Mouse (Mus musculus) ES-Bruce4 (cell line): ENCODE results near the gene Lcn2. TPM values are rescaled to one million over a fixed set of nuclear protein-coding genes. Genes with fewer than 3 reads are reported as not detected.
A peak's percentile ranks its signal among the peaks of the same experiment; 100 is the strongest.

Experiments used
- H3K27ac ChIP-seq: 2 replicates; pipeline ENCODE4 v1.5.1; 2012; ENCODE audit warnings: low read length, inconsistent platforms; ENCODE audit not compliant: insufficient read depth
- H3K27me3 ChIP-seq: 2 replicates; pipeline ENCODE4 v1.6.1; 2012; ENCODE audit warnings: mild to moderate bottlenecking, low read length, inconsistent platforms; ENCODE audit not compliant: control insufficient read depth, poor library complexity, insufficient read depth, severe bottlenecking
- H3K36me3 ChIP-seq: 2 replicates; pipeline ENCODE4 v1.6.1; 2012; ENCODE audit warnings: inconsistent platforms, mild to moderate bottlenecking, low read length, moderate library complexity; ENCODE audit not compliant: control insufficient read depth, poor library complexity, insufficient read depth, severe bottlenecking
- H3K4me1 ChIP-seq: one replicate; pipeline ENCODE4 v1.8.1; 2011; ENCODE audit warnings: low read length; ENCODE audit not compliant: control insufficient read depth, insufficient read depth
- H3K4me3 ChIP-seq: 2 replicates; pipeline ENCODE4 v1.5.1; 2011; ENCODE audit warnings: low read depth, mild to moderate bottlenecking, low read length
- H3K9ac ChIP-seq: 2 replicates; pipeline ENCODE4 v1.6.1; 2012; ENCODE audit warnings: low read depth, mild to moderate bottlenecking, inconsistent platforms; ENCODE audit not compliant: poor library complexity, severe bottlenecking
- H3K9me3 ChIP-seq: replicated peaks from 2 replicates; pipeline ENCODE4 v1.6.1; 2012; ENCODE audit warnings: mild to moderate bottlenecking, low read length, inconsistent platforms; ENCODE audit not compliant: control insufficient read depth, poor library complexity, insufficient read depth, severe bottlenecking
- CTCF ChIP-seq: IDR thresholded peaks from one replicate; pipeline ENCODE4 v1.8.1; 2011; ENCODE audit warnings: low read depth, low read length
- EP300 ChIP-seq: IDR thresholded peaks from 2 replicates; pipeline ENCODE4 v1.6.1; 2011; ENCODE audit warnings: low read depth, low read length; ENCODE audit not compliant: insufficient read depth
- POLR2A ChIP-seq: IDR thresholded peaks from one replicate; pipeline ENCODE4 v1.8.1; 2011; ENCODE audit warnings: low read length; ENCODE audit not compliant: insufficient read depth
- polyA plus RNA-seq: library from polyadenylated mRNA; stranded (reverse); fragments of >200 nt; gene quantifications from 2 replicates; pipeline ENCODE4 v1.2.4, GENCODE M21; 2011; ENCODE audit warnings: low read depth; ENCODE audit not compliant: missing spikeins, insufficient read depth, insufficient read length

Gene Lcn2
- polyA plus RNA-seq, 1 experiment: not detected

DNA sequence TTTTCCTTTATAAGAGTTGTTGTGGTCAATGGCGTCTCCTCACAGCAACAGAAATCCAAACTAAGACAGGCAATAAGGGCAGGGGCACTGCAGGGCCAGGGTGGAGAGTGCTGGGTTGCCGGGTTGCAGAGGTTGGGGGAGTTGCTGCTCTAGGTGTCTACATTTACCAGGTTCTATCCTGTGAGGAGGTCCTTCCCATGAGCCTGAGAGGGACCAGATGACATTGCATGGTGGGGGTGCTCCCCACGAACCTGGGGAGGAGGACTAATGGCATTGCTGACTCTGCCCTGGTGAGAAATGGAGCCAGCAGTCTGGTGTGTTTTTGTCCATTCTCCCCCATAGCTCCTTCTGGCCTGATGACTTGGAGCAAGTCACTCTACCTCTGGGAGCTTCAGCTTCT lies 30.3 kb downstream of the Lcn2 start:
- Histone ChIP-seq H3K9me3 (no peaks in the 10 kb centered on the region), H3K4me1 (no peaks in the 10 kb centered on the region), H3K27ac (no peak overlapping the region), H3K36me3 (no peaks in the 10 kb centered on the region), H3K9ac (no peak overlapping the region), H3K27me3 (no peaks in the 10 kb centered on the region), H3K4me3 (no peak overlapping the region)
- TF ChIP-seq CTCF (no peak), POLR2A (no peak), EP300 (no peak)

- H3K9ac ChIP-seq: no peak overlapping the region
- no peak overlapping the region for H3K27ac ChIP-seq
- TF ChIP-seq CTCF (no peak), POLR2A (no peak), EP300 (no peak)
- H3K27me3 ChIP-seq: no peaks in the 10 kb centered on the region
- no peaks in the 10 kb centered on the region for H3K4me1 ChIP-seq
- H3K36me3 ChIP-seq: no peaks in the 10 kb centered on the region
- no peaks in the 10 kb centered on the region for H3K9me3 ChIP-seq
- no peak overlapping the region for H3K4me3 ChIP-seq
These were observed 31.8 kb downstream of the Lcn2 start for GRCm38 (mm10) chr2:32356216-32356615.

GRCm38 (mm10) chr2:32354336-32354895 lies 33.6 kb downstream of the Lcn2 start:
- no peaks in the 10 kb centered on the region for H3K27me3 ChIP-seq
- H3K4me3 ChIP-seq: no peak overlapping the region
- peaks cover 7% of the 10 kb centered on the region for H3K4me1 ChIP-seq
- H3K27ac ChIP-seq: no peak overlapping the region
- no peaks in the 10 kb centered on the region for H3K9me3 ChIP-seq
- H3K36me3 ChIP-seq: no peaks in the 10 kb centered on the region
- H3K9ac ChIP-seq: no peak overlapping the region
- TF ChIP-seq CTCF (no peak), EP300 (no peak), POLR2A (no peak)

DNA sequence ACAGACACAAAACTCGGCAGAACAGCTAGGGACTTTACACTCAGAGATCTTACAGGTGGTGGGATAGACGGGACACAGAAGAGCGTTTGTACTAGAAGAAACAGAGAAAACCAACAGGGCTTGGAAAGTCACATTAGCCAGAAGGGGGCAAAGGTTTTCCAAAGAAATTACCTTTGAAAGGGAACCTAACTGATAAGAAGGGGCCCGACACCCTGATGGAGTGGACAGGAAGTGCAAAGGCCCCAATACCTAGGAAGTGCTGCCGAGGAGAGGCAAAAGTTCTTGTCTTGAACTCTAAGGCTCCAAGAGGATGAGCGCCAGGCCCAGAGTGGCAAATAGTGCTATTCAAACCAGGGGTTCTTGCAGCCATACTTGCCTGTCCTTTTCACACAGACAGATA lies 34.2 kb downstream of the Lcn2 start:
- no peaks in the 10 kb centered on the region for H3K27me3 ChIP-seq
- 0 out of 2 replicates have a peak overlapping the region, but pooled peaks have one; percentile 86 for H3K9ac ChIP-seq
- peaks cover 8% of the 10 kb centered on the region for H3K4me1 ChIP-seq
- H3K9me3 ChIP-seq: no peaks in the 10 kb centered on the region
- TF ChIP-seq CTCF: no peak
- TF ChIP-seq EP300: no peak
- TF ChIP-seq POLR2A: no peak
- no peak overlapping the region for H3K4me3 ChIP-seq
- no peak overlapping the region for H3K27ac ChIP-seq
- H3K36me3 ChIP-seq: no peaks in the 10 kb centered on the region

- TF ChIP-seq POLR2A (no peak), CTCF (peak; percentile 72), EP300 (0 out of 2 replicates have a peak, but pooled peaks have one; percentile 32)
- H3K27me3 ChIP-seq: no peaks in the 10 kb centered on the region
- peak within 1 kb of the TSS; percentile 72 for H3K4me3 ChIP-seq
- H3K36me3 ChIP-seq: no peaks in the 10 kb centered on the region
- H3K9ac ChIP-seq: peak within 1 kb of the TSS; percentile 86
- H3K9me3 ChIP-seq: no peaks in the 10 kb centered on the region
- peaks cover 16% of the 10 kb centered on the region for H3K4me1 ChIP-seq
- no peak within 1 kb of the TSS for H3K27ac ChIP-seq
These were observed 35.0 kb downstream of the Lcn2 start, which contains the start of gene Dnm1 for GRCm38 (mm10) chr2:32353007-32353542. TSS of gene Dnm1 (minus strand) at chr2:32353338.

- Histone ChIP-seq H3K4me1 (peaks cover 16% of the 10 kb centered on the region), H3K36me3 (no peaks in the 10 kb centered on the region), H3K27me3 (no peaks in the 10 kb centered on the region), H3K4me3 (peak within 1 kb of the TSS; percentile 72), H3K27ac (no peak within 1 kb of the TSS), H3K9me3 (no peaks in the 10 kb centered on the region), H3K9ac (peak within 1 kb of the TSS; percentile 86)
- TF ChIP-seq EP300: no peak
- no peak for TF ChIP-seq POLR2A
- no peak for TF ChIP-seq CTCF
These were observed 35.7 kb downstream of the Lcn2 start, which contains the start of gene Ciz1 for GRCm38 (mm10) chr2:32352151-32353006. TSS of gene Ciz1 (plus strand) at chr2:32352327.
